Mouse (Mus musculus): ENCODE measurements around the gene Dedd.
"Not testable (repeated sequence)": the region's sequence is repeated elsewhere in the genome, so short reads cannot be mapped to it uniquely, and the experiment has no call there.

The Dedd gene

DNA sequence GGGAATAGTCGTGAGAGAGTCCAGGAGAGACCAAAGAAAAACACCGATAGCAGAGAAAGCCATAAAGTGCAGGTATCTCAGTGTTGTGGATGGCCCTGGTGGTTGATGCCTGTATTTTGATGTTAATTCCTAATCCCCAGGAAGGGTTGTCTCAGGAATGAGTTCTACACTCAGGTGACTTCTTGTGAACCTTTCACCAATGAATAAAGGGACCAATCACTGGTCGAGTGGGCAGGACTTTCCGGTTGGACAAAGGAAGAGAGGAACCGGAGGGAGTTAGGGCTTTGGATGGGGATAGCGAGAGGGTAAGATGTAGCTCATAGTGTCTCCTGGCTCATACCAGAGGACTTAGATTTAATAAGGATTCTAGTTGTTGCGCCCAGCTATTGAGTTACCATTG, 9.2 kb upstream of the Dedd start:
- no peak for DNase-seq (ENCODE audit: low read depth)

DNA sequence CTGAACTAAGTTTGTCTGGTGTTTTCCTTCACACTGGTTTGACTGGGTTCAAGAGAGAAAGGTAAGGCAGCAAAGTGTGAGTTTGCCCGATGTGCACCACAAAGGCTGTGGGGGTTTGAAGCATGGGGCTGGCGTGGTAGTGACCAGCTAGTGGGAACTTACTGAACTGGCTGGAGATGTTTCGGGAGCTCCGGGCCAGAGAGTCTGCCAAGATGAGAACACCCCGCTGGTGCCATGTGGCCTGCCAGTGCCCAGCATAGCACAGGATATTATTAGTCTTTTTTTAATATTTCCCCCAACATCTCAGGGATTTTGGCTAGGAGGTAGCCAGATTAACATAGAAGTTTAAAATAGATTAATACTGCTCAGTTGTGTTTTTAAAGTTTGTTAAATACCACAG, 8.8 kb upstream of the Dedd start:
- DNase-seq (ENCODE audit: low read depth): no peak

DNA sequence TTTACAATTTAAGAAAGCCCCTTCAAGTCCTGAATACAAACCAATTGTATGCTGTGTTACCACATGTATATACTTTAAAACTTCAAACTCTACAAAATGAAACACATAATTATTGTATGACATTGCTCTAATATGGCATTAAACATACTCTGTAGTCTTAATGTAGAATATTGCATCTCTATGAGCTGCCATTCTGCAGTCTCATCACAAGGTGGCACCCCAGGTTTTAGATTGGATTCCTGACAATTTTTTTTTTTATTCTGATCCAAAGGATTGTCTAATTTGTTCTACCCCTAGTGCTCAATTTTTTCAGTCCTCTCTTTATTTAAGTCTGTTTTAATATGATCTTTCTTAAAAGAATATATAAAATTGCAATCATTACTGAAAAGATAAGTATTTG, 7.5 kb upstream of the Dedd start:
- peak; percentile 69 for DNase-seq (ENCODE audit: low read depth)

DNA sequence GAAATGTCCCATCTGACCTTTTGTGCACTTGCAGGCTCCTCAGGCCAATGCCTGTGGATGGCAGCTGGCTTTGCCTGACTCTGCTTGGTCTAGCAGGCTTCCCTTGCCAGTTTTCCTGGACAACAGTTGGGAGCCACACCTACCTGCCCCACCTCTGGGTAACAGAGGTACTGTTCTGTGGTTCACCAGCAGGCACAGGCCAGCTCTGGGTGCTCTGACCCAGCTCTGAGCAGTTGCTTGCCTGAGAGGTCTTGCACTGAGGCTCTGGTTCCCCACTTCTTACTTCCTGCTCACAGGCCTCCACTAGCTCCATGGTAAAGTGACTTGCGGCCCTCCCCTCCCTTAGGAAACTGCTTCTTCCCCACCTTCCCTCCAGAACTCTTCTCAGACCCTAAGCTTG, 6.9 kb upstream of the Dedd start:
- DNase-seq (ENCODE audit: low read depth): no peak

DNA sequence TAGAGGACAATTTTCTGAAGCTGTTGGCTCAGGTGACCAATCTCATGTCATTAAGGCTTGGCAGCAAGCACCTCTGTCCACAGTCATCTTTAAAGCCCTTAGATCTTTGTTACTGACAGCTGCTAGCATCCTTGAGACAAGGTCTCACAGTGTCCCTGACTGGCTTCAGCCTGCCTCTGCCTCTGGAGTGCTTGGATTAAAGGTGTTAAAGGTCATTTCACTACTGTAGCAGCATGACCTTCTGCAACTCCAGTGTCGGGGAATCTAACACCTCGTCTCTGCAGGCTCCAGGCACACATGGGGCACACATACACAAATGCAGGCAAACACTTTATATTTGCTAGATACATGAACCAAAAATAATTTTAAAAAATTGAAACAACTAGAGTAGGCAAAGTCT, 3.4 kb upstream of the Dedd start:
- no peak for DNase-seq (ENCODE audit: low read depth)

DNA sequence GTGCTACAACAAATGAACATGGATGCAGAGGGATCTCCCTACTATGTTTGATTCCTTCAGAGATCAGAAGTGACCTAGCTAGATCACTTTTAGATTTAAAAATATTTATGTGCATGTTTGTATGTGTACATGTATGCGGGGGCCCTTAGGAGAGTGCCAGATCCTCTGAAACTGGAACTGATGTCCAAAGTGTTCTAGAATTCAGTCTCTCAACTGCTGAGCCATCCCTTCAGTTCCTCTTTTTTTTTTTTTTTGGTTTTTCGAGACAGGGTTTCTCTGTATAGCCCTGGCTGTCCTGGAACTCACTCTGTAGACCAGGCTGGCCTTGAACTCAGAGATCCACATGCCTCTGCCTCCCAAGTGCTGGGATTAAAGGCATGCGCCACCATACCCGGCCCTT, 2.4 kb upstream of the Dedd start:
- DNase-seq (ENCODE audit: low read depth): not testable (repeated sequence)

DNA sequence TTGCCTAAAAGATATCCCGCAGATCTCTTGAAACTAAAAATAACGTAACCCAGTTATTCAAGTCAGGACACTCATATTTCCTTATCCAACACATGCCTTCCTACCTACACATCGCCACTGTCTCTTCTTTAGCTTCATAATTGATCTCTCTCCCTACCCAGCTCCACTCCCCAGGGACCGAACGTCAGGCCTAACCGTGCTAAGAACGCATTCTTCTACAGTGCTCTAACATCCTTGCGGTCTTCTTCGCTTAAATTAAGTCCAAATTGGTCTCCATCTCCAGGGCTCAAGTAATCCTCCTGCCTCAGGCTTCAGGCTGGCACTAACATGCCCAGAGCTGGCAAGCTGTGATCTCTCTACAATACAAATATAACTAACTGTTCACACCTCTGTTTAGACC, 701 bp upstream of the Dedd start:
- DNase-seq (ENCODE audit: low read depth): no peak

DNA sequence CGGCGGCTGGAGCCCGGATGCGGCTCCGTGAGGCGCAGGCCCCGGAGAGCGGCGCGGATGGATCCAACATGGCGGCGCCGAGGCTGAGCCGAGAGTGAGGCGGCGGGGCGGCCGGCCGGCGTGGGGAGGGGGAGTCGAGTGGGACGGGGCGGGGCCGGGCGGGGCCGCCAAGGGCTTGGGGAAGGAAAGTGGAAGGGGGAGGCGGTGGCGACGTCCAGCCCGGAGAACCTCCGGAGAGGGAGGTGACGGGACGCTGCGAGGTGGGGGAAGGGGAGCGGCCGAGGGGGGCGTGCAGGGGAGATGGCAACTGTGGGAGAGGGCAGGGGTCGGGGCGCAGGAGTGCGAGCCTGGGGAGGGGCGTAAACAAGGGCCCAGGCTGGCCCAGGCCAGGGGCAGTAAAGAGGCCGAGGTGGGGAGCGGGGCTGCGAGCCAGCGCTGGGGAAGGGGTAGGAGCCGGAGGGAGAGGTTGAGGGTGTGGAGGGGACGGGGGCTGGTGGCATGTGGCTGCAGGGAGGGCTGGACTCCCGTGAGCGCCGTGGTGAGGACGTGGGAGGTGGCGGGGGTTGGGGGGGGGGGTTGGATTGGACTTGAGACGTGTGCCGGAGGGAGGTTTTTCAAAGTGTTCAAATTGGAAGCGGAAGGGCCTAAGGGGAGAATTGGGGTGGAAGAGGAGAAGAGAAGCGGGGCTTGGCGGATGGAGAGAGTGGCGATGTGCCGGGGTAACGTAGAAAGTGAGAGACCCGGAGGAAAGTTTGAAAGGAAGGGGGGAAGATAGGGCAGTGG, 679 bp downstream of the Dedd start:
- DNase-seq (ENCODE audit: low read depth): peak; percentile 50

DNA sequence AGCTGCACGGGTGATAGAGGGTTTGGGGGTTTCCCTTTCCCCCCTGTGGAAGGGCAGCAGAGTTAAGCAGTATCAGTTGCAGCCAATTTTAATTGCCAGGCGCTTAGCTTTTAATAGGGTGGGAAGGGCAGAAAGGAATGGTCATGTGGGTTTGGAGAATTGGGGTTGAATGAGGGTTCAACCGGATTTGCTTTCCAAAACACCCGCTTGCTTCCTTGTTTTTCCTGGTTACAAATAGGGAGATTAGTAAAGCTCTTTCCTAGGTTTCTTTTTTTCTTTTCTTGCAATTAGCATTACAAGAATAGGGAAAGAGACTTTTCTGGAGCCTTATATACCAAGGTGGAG, 1.2 kb downstream of the Dedd start:
- DNase-seq (ENCODE audit: low read depth): no peak

DNA sequence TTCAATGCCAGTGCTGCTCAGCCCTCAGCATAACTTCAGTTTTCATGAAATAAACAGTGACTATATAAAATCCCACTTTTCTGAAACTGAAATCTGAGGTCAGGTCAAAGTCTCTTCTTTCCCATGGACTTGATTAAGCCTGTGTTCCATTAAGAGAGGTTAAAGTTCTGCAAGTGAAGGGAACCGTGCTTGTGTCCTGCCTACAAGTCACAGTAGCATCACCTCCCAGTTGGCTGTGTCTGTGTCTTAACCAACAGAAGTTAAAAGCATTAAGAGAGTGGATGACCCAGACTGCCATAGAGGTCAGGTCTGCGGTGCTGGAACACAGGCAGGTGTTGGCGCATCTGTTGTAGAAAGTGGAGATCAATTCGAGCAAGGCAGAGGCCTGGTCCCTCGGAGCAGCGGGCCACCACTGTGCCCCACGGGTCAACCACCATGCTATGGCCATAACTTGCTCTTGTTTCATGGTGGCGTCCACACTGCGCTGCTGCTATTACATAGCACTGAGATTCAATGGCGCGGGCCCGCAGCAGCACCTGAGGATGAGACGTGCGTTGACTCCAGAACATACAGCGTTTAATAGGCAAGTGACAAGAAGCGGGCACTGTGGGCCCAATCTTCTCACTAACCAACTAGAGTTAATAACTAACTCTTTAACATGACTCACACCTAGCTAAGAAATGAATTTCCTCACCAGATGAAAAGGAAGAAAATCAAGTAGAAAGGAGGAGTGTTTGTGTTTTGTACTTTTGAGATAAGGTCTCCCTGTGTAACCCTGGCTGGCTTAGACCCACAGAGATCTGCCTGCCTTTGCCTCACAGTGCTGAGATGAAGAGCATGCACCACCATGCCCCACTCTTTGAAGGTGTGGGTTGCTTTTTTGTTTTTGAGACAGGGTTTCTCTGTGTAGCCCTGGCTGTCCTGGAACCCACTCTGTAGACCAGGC, 13.6 kb downstream of the Dedd start:
- DNase-seq (ENCODE audit: low read depth): no peak

DNA sequence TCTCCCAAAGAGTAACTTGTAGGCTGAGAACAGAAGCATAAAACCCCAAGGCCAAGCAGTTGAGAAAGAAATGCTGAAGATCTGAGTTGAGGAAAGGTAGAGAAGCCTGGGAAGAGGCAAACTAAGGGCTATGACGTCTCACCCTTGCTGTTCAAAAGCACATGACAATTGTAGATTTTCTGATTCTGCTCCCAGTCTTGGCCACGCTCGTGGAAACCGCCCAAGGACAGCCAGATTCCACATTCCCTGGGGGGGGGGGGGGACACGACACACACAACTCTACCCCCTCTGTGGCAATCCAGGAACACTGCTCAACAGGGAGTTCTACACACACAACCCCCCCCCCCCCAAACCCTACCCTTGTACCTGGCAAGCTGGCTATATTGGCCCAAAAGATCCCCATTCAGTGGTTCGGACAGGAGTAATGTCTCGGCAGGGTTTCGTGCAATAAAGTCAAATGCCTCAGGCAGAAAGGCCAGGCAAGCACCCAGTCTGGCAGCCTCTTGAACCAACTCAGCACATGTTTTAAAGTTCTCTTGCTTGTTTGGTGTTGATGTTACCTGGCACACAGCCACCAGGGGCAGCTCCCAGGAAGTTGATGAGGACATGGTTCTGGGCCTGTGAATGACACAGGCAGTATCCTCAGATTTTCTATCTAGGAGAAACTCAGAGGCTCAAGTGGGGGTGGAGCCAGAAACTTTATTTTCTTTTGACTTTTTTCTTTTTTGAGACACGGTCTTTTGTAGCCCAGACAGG, 15.2 kb downstream of the Dedd start:
- peak; percentile 36 for DNase-seq (ENCODE audit: low read depth)

DNA sequence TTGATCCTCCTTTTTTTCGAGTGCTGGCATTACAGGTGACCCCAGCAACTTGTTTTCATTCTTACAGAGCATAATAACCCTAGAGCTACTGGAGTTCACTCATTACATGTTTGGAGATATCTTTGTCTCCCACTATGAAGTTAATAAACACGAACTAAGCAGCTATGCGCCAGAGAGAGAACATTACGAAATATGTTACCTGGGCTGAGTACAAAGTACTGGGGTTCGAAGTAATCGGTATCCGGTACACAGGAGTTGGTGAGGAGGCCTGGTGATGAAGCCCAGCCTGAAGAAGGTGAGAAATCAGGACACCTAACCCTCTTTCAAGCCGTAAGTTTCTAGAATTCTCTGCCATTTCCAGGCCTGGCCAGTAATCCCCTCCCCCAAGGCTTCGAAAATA, 15.8 kb downstream of the Dedd start:
- DNase-seq (ENCODE audit: low read depth): peak; percentile 21

DNA sequence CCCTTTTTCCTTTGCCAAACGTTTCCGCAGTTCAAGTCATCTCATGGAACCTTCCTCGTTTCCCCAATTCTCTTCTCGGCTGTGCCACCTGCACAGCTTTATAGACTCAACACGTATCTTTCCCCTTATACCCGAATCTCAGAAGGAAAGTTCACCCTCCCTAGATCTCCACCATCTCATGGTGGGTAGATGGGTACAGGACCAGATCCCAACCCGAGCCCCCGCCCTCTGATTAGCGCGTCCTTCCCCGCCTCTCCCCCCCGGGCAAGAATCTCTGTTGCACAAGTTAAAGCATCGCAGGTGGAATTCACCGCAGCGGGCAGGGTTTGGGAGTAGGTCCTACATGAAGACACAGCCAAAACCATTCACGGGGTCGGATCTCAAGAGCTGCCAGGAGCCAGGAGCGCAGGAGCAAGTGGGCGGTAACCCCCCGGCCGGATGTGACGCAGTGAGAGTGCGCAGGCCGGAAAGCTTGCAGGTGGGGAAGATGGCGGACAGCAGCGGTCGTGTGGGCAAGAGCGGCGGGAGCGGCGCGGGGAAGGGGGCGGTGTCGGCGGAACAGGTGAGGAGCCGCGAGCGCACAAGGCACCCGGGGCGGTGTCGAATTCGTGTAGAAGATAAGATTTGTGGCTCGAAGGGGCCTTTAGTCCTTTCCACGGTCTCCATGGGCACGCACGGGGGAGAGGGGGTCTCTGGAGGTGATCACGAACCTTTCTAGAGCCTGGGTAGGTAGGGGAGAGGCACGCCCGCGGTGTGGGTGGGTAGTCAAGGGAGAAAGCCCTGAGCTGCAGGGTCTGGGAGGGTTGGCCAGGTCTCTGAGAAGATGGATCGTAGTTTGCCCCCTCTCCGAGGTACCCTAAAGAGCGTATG, 16.5 kb downstream of the Dedd start, which contains the start of the genes Nit1 and Pfdn2:
Nit1 (minus strand) TSS at position 422 of the 870 bp plus-strand sequence.
Pfdn2 (plus strand) TSS at position 446 of the 870 bp plus-strand sequence.
- DNase-seq (ENCODE audit: low read depth): peak; percentile 91

DNA sequence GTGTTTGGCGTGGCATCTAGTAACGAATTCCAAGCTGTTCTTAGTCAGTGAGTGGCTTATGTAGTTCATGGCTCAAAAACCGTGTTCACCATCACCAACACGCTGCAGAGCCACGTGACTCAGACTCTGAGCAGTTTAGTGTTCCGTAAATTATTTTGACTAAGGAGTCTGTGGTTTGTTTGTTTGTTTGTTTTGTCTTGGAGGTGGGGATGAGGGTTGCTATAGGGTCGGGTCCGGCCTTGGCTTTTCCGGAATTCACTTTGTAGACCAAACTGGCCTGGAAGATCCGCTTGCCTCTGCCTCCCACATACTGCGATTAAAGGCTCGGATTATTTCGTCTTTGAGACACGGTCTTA, 17.1 kb downstream of the Dedd start:
- peak; percentile 45 for DNase-seq (ENCODE audit: low read depth)

DNA sequence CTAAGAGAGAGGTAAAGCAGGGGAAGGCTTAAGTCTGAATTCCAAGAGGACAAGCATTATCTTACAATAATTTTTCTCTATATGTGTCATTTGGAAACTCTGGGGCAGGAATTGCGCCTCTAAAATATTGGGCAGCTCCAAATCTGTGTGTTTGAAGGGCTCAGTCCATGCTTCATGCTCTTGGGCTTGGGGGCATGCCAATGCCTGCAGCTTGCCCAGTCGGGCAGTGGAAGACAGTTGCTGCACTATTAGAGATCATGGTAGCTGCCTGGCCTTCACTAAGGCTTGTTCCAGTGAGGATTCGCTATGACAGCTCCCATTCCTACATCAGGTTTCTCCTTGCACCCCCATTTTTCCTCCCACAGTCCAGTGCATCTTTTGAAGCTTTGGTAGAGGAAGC, 19.7 kb downstream of the Dedd start:
- no peak for DNase-seq (ENCODE audit: low read depth)

DNA sequence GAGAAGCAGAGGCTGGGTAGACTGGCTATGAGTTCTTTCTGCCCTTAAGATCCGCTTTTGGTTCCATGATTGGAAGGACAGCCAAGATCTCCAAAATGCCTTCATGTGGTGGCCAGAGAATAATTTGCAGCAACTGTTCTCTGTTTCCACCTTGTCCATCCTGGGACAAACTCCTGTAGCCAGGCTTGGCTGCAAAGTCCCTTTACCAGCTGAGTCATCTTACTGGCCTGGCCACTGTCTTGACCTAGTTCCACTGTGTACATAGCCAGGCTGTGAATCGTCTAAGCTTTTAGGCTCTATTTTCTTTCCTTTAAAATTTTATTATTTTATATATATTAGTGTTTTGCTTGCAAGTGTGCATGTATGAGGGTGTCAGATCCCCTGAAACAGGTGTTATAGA, 20.3 kb downstream of the Dedd start:
- DNase-seq (ENCODE audit: low read depth): no peak

DNA sequence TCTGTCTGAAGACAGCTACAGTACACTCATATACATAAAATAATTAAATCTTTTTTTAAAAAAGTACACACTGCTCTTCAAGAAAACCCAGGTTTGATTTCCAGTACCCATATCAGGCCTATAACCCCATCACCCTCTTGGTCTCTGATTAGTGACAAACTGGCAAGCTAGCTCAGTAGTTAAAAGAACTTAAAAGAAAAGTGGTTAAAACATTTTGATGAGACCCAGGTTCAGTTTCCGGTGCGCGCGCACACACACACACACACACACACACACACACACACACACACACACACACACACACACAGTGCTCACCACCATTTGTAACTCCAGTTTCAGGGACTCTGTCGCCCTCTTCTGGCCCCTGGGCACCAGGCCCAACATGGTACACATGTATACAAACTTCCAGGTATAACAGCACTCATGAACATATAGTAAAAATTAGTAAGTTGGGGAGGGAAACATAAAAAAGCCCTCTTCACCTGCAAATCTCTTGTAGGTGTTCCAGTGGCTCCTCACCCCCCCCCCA, 26.9 kb downstream of the Dedd start:
- peak; percentile 93 for DNase-seq (ENCODE audit: low read depth)

DNA sequence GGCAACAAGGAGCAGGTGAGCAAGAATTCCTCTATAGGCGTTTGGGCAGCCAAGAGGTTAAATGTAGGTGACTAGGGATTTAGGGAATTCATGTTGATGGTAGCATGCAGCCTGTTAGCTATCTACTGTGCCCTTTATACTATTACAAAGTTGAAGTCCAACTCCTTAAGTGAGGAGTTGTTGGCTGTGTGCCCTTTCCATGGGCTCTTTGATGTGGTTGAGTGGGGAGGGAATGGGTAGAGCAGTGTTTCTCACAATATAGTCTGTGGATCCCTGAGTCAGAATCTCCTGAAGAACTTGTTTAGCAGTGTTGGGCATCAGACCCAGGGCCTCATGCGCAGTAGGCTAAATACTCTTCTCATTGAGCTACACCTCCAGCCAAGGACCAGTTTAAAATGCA, 27.9 kb downstream of the Dedd start:
- DNase-seq (ENCODE audit: low read depth): no peak

DNA sequence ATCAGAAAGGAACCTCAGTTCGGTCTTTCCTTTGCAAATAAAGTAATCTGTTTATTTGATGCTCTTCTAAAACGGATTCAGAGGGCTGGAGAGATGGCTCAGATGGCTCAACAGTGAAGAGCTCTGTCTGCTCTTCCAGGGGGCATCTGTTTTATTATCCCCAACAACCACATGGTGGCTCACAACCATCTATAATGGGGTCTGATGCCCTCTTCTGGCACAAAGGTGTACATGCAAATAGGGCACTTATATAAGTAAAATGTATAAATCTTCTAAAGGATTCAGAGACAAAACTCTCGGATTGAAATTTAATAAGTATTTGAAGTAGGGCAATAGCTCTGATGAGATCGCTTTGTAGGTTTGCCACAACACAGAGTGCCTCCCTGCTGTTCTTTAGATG, 29.5 kb downstream of the Dedd start:
- peak; percentile 79 for DNase-seq (ENCODE audit: low read depth)

DNA sequence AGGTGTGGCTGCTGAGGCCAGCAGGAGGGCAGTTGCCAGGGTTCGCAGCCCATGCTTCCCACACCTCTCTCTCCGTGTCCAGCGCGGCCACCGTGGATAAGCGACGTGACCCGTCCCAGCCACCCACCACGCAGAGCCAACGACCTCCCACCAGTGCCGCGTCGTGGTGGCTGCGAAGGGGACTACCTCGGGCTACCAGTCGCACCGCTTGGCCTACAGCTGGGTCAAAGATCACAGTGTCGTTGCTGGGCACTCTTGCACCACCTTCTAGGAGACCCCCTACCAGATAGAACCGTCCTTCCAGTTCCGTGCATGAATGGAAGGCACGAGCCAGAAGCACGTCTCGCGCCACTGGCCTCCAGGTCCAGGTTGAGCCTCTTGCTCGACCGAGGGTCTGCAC, 31.3 kb downstream of the Dedd start:
- DNase-seq (ENCODE audit: low read depth): no peak

DNA sequence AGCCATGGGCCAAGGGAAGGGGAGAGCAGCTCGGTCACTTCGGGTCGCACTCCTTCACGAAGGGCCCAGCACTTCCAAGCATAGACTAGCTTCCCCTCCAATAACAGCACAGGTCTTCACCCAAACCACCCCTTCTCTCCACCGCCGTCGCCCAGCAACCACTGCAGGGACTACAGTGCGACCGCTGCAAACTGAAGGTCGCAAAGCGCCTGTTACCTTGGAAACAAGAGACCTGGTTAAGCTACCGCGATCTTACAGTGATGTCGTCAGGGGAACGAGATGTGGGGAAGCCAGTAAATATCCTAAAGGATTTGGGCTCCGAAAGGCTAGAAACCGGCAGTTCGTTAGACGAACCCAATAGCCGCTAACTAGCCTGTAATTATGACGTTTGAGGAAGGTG, 31.7 kb downstream of the Dedd start, which contains the start of gene Klhdc9:
Klhdc9 (minus strand) TSS at position 143 of the 400 bp plus-strand sequence.
- DNase-seq (ENCODE audit: low read depth): peak; percentile 91
